Mouse (Mus musculus): Measurements from ENCODE around the gene Lmo7.

Lmo7 gene

GRCm38 (mm10) chr14:101780016-101780415, 50.3 kb downstream of the Lmo7 start:
- DNase-seq = no peak

GRCm38 (mm10) chr14:101781219-101781618, 51.5 kb downstream of the Lmo7 start:
- DNase-seq = no peak

- no peak for DNase-seq
Observed at GRCm38 (mm10) chr14:101781943-101782510, 52.3 kb downstream of the Lmo7 start.

GRCm38 (mm10) chr14:101784315-101784945, 54.7 kb downstream of the Lmo7 start:
- no peak for DNase-seq

- no peak for DNase-seq
Observed at GRCm38 (mm10) chr14:101787903-101788302, 58.1 kb downstream of the Lmo7 start.

GRCm38 (mm10) chr14:101788475-101788874, 58.7 kb downstream of the Lmo7 start:
- DNase-seq = no peak

GRCm38 (mm10) chr14:101794553-101795177, 64.9 kb downstream of the Lmo7 start:
- DNase-seq = no peak

GRCm38 (mm10) chr14:101797930-101798500, 68.3 kb downstream of the Lmo7 start:
- DNase-seq = no peak

GRCm38 (mm10) chr14:101798766-101799165, 69.0 kb downstream of the Lmo7 start:
- DNase-seq = no peak

- DNase-seq = no peak
Observed at GRCm38 (mm10) chr14:101801674-101802073, 71.9 kb downstream of the Lmo7 start.

- no peak for DNase-seq
Observed at GRCm38 (mm10) chr14:101804119-101804518, 74.4 kb downstream of the Lmo7 start.

- DNase-seq = no peak
Observed at GRCm38 (mm10) chr14:101804562-101805327, 75.0 kb downstream of the Lmo7 start.

- no peak for DNase-seq
Observed at GRCm38 (mm10) chr14:101805328-101805697, 75.6 kb downstream of the Lmo7 start.

GRCm38 (mm10) chr14:101806058-101806457, 76.3 kb downstream of the Lmo7 start:
- DNase-seq = no peak

- DNase-seq = no peak
Observed at GRCm38 (mm10) chr14:101806607-101807006, 76.8 kb downstream of the Lmo7 start.

- peak; percentile 13 for DNase-seq
Observed at GRCm38 (mm10) chr14:101816450-101816849, 86.7 kb downstream of the Lmo7 start.

GRCm38 (mm10) chr14:101822390-101822789, 92.6 kb downstream of the Lmo7 start:
- DNase-seq = no peak

GRCm38 (mm10) chr14:101822871-101823270, 93.1 kb downstream of the Lmo7 start:
- DNase-seq = no peak

- no peak for DNase-seq
Observed at GRCm38 (mm10) chr14:101829676-101830075, 99.9 kb downstream of the Lmo7 start.

- no peak for DNase-seq
Observed at GRCm38 (mm10) chr14:101830116-101830515, 100.4 kb downstream of the Lmo7 start.

GRCm38 (mm10) chr14:101834109-101834508, 104.4 kb downstream of the Lmo7 start:
- no peak for DNase-seq

GRCm38 (mm10) chr14:101836401-101836800, 106.6 kb downstream of the Lmo7 start:
- DNase-seq = no peak

- DNase-seq = no peak
Observed at GRCm38 (mm10) chr14:101837176-101837575, 107.4 kb downstream of the Lmo7 start.
